Mouse (Mus musculus) effector memory CD4-positive, alpha-beta T cell, adult 5 months (primary cell): Measurements from ENCODE around the gene C2cd4c. TPM values are rescaled to one million over a fixed set of nuclear protein-coding genes. Genes with fewer than 3 reads are reported as not detected.

Experiments
- polyA plus RNA-seq: library from polyadenylated mRNA; unstranded; fragments of 100-300 nt; shearing (Covaris generic); gene quantifications from one replicate; pipeline ENCODE4 v1.2.1, GENCODE M21; 2017

The C2cd4c gene
- not detected for polyA plus RNA-seq

DNA sequence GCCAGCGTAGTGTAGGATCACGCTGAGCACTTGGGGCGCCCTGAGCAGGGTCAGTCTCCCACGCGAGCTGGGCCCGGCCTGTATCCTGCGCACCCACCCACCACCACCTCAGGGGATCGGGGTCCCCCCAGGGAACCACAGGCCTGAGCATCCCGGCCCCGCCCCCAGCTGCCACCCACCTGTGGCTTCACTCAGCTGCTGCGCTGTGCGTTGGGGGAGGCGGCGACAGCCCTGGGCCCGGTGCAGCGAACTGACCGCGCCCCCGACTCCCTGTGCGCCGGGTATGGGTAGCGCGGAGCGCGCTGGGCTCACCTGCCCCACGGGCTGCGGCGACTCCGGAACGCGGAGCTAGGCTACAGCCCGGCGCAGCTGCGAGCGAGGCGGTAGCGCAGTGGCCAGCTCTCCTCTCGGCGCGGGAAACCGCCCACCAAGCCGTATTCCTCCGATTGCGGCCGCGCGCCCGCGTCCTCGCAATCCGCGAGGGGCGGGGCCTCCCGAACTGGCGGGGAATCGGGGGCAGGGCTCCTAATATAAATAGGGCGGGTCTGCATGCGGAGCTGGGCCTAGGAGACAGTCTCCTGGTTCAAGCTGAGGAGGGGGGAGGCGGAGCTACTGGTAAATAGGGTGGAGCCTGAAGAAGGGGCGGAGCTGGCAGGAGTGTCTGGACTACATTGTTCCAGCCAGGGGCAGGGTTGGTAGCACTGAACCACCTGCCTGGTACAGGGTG is at the start of gene C2cd4c:
Gene C2cd4c, minus strand, starts transcription at position 448 of the 727 bp plus-strand sequence.

DNA sequence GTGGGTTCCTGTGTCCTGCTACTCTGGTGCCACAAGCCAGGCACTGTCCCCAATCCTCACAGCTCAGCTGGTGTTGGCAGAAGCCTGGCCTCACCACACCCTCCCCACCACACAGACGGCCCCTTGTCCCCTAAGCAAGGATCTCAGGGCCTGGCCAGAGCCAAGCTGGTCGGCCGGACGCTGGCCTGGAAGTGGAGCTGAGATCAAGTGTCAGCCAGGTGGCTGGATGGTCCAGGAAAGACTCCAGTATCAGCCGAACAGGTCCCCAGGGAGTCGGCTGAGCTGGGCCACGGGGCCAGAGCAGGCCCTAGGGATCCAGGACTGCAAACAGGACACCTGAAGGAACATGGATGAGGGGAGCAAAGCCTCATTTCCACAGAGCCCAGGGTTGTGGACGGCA is 31.9 kb upstream of the C2cd4c start, which contains the start of gene Odf3l2:
Gene Odf3l2, minus strand, starts transcription at position 28 of the 400 bp plus-strand sequence.

DNA sequence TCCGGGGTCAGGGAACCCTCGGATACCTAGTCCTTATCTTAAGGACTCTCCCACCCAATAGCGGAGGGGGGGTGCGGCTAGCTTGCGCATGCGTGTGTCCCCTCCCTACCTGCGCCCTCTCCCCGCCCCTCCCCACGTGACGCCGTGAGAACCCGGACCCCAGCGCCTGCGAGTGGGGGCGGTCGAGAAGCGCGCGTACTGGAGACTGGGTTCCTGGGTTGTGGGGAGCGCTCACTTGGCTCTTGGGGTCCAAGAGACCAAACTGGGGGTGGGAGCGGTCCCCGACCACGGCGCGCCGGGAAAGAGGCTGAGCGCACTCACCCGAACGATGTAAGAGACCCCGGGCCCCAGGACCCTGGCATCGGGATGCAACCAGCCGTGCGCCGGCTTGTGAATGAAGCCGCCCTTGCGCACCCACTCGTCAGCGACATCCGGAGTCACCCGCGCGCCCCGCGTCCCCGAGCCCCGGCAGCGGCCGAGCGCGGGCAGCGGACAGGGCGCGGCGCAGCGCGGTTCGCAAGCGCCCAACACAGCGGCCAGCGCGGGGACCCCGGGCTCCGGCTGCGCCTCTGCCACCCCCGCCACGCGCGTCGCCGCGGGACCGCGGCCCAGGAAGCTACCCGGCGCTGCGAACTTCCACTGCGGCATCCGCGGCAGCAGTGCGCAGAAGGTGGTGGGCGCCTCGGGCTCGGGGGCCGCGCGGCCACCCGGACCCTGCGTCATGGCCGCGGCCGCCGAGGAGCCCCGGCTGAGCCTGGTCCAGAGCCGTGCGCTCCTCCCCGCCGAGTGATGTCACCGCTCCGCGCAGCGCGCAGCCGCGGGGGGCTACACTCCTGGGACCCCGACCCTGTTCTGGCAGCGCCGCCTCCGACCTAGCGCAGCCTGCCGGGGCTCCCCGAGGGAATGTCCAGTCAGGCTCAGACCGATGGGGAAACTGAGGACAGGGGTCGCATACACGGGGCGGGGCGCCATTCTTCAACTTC is 23.6 kb upstream of the C2cd4c start, which contains the start of gene Shc2:
Gene Shc2, minus strand, starts transcription at position 791 of the 983 bp plus-strand sequence.

DNA sequence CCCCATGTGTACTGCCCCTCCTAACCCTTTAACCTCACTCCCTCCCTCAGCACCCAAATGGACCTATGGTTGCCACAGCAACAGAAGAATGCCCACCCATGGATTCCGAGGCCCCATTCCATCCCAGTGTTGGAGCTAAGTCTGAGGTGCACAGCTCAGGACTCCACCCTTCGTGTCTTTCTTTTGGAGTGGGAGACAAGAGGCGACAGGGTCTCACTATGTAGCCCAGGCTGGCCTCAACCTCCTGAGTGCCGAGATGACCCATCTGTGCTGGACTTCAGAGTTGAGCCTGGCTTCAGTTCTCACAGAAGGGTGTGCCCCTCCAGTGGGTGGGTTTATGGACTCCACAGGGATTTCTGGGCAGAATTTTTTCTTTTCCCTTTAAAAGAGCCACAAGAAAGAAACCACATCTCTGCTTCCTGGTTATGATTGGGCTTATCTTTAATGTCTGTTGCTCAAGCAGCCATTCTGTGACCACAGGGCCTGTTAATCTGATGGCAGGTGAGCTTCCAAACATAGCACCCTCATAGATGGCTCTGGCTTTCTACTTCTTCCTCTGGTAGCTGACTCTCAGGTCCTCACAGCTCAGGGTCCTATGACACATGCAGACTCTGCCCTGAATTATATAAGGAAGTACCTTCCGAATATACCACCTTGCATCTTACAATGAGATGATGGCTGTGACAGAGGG is 26.6 kb downstream of the C2cd4c start, which contains the start of gene Theg:
Gene Theg, minus strand, starts transcription at position 271 of the 691 bp plus-strand sequence.

Other genes with a start within 250 kb of the C2cd4c start
- not detected for gene Vmn2r83, start 145.3 kb downstream of the C2cd4c start, polyA plus RNA-seq
- 1.7 TPM for gene Plpp2, start 80.2 kb downstream of the C2cd4c start, polyA plus RNA-seq
- gene Mier2, start 58.8 kb downstream of the C2cd4c start, polyA plus RNA-seq, result 49.2 TPM
- not detected for gene Theg, start 26.7 kb downstream of the C2cd4c start, polyA plus RNA-seq
- gene Shc2, start 23.9 kb upstream of the C2cd4c start, polyA plus RNA-seq, result not detected
- gene Odf3l2, start 31.7 kb upstream of the C2cd4c start, polyA plus RNA-seq, result not detected
- gene Madcam1, start 50.5 kb upstream of the C2cd4c start, polyA plus RNA-seq, result not detected
- 24.0 TPM for gene Tpgs1, start 55.3 kb upstream of the C2cd4c start, polyA plus RNA-seq
- gene Cdc34, start 68.2 kb upstream of the C2cd4c start, polyA plus RNA-seq, result 83.3 TPM
- gene Gzmm, start 75.0 kb upstream of the C2cd4c start, polyA plus RNA-seq, result 2.7 TPM
- 178 TPM for gene Bsg, start 90.5 kb upstream of the C2cd4c start, polyA plus RNA-seq
- gene Hcn2, start 102.6 kb upstream of the C2cd4c start, polyA plus RNA-seq, result 0.12 TPM
- gene Polrmt, start 132.6 kb upstream of the C2cd4c start, polyA plus RNA-seq, result 33.4 TPM
- not detected for gene Fgf22, start 141.1 kb upstream of the C2cd4c start, polyA plus RNA-seq
- 47.0 TPM for gene Rnf126, start 152.9 kb upstream of the C2cd4c start, polyA plus RNA-seq
- gene Fstl3, start 163.2 kb upstream of the C2cd4c start, polyA plus RNA-seq, result 0.31 TPM
- gene Prss57, start 176.9 kb upstream of the C2cd4c start, polyA plus RNA-seq, result not detected
- 3.5 TPM for gene Palm, start 179.5 kb upstream of the C2cd4c start, polyA plus RNA-seq
- gene Misp, start 207.0 kb upstream of the C2cd4c start, polyA plus RNA-seq, result not detected
- gene Ptbp1, start 240.4 kb upstream of the C2cd4c start, polyA plus RNA-seq, result 555 TPM